Mouse (Mus musculus): Measurements from ENCODE around the gene Syap1. TPM values are rescaled to one million over a fixed set of nuclear protein-coding genes. Genes with fewer than 3 reads are reported as not detected.
"Not testable (repeated sequence)": the region's sequence is repeated elsewhere in the genome, so short reads cannot be mapped to it uniquely, and the experiment has no call there.

Syap1 gene
- 23.7 and 31.6 TPM in 2 replicates for polyA plus RNA-seq (2012; rRNA removed)

DNA sequence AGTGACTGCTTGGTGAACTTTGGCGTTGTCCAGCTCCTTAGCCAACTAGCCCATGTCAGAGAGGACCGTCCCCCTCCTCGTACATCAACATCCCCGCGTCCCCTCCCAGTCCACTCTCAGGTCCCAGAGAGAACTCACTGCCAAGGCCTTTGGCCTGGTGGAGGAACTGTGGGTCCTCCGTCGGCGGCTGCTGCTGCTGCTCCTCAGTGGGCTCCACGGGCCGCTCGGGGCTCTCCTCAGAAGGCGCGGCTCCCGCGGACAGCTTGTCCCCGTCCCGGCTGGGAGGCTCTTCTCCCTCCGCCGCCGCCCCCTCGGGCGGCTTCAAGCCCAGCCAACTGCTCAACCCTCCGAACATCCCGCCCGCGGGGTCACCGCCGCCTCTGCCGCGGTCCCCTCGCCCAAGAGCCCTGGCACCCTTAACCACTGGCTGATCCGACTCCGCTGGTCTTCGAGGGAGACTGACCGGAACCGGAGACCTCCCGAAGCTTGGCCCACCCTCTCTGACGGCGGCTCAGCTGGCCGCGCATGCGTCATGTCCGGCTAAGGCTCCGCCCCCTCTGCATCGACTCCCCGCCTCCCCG, at the start of gene Syap1:
Gene Syap1 (minus strand): TSS at position 517 of the 581 bp plus-strand sequence.
- DNase-seq (ENCODE audit: extremely low spot score in 1 of 2, low spot score in 1 of 2): peak; percentile 26 to 77

DNA sequence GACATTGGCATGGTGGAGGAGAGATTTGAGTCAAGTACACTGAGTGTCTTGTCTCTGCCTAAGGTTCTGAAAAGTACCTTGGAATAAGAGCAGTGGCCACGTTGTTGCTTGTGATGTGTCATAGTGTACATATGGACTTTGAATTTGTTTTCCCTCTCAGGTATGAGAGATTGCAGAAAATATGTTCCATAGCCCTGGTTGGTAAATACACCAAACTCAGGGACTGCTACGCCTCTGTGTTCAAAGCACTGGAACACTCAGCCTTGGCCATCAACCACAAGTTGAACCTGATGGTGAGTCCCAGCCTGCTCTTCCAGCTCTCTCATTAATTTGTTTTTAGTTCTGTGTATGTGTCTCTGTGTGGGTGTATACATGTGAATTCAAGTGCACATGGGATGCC, 43.2 kb upstream of the Syap1 start:
- DNase-seq (ENCODE audit: extremely low spot score in 1 of 2, low spot score in 1 of 2): no peak

DNA sequence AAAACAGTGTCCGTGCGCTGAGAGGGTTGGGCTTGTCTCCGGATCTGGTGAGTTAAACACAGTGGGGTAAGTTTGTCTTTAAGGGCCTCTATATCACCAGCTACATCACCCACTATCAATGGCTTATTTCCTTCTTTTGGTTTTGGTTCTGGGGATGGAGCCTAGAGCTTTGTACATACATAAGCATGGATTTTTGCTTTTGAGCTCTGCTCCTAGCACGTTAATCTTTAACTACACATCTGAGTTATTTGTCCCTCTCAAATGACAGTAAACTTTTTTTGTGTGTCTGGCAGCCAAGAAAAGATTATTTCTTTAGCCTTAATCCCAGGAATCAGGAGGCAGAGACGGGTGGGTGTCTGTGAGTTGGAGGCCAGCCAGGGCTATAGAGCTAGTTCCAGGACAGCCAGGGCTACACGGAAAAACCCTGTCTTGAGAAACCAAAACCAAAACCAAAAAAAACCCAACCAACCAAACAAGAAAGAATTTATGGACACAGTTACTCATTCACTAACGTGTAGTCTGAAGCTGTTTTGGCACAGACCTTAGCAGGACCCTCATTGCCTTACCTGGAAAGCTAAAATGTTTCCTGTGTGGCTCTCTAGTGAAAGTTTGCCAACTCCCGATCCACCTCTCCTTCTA, 33.4 kb upstream of the Syap1 start:
- no peak for DNase-seq (ENCODE audit: extremely low spot score in 1 of 2, low spot score in 1 of 2)

DNA sequence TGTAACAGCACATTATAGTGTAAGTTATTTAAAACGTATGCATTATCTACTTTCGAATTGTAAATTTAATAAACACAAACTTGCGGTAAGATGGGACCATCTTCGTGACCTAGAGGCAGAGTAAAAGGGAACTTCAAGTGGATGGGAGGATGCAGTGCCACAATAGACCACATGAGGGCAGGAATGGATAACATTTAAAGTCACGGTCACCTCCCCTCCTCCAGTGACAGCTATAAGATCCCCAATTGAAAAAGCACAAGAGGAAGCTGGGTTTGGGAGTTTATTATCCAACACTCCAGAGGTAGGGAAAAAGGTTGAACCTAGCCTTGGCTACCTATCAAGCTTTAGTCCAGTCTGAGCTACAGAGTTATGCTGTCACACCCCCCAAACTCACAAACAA, 27.4 kb upstream of the Syap1 start:
- peak; percentile 12 to 76 for DNase-seq (ENCODE audit: extremely low spot score in 1 of 2, low spot score in 1 of 2)

DNA sequence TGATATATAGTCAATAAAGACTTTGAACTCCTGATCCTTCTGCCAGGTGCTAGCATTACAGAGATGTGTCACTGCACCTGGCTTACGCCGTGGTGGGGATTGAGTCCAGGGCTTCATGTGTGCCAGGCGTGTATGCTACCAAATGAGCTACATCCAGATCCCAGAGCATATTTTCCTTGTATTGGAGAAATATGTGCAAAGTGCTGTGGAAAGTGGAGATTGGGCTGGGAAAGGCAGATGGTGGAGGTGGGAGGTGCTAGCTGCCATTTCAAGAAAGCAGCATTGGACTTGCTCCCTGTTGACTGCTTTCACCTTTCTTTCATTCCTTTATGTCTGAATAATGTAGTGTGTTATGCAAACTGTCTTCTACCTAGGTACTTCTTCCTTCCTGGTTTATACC, 25.4 kb upstream of the Syap1 start:
- DNase-seq (ENCODE audit: extremely low spot score in 1 of 2, low spot score in 1 of 2): peak in 1 of 2 experiments; percentile 9

DNA sequence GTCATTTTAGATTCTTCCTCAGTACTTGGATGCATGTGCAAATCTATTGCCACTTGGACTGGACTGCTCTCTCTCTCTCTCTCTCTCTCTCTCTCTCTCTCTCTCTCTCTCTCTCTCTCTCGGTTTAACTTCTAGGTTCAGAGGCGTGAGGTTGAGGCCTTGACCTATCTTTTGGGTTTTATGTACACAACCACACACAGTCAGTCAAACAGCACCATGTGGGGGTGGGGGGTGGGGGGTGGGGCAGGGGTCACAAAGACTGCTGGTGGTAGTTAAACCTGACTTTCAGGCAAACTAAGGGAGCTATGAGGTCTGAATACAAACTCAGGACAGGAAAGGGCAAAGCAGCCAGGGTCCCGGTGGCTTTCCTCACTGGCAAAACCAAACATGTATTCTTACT, 19.3 kb upstream of the Syap1 start:
- DNase-seq (ENCODE audit: extremely low spot score in 1 of 2, low spot score in 1 of 2): no peak

DNA sequence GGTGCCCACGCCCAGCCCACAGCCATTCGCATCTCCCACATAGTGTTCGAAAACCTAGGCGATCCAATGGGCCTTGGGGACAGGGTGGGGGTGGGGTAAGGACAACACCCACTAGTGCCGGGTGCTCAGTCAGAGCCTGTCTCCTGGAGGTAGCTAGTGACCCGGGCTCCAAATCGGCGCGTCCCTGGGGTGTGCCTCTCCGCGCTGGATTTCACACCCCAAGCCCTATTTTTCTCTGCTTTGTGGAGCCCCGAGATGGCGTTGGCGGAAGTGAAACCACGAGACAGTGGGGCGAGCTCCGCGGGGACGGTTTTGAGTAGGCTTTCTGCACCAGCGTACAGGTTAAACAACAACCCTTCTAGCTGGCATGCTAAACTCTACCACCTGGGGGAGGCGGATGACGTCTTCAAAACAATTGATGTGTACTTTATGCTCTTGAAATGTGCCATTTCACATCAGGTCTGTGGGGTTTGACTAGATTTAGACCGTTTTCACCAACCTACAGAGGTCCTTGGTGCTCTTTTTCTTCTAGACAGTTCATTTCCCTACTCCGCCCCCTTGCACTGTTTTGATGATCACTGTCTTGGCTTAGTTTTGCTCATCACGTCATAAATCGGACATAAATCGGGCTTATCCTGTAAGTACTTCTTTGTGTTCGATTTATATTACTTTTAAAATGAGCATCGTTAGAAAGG, 13.9 kb upstream of the Syap1 start:
- DNase-seq (ENCODE audit: extremely low spot score in 1 of 2, low spot score in 1 of 2): peak; percentile 28 to 57

DNA sequence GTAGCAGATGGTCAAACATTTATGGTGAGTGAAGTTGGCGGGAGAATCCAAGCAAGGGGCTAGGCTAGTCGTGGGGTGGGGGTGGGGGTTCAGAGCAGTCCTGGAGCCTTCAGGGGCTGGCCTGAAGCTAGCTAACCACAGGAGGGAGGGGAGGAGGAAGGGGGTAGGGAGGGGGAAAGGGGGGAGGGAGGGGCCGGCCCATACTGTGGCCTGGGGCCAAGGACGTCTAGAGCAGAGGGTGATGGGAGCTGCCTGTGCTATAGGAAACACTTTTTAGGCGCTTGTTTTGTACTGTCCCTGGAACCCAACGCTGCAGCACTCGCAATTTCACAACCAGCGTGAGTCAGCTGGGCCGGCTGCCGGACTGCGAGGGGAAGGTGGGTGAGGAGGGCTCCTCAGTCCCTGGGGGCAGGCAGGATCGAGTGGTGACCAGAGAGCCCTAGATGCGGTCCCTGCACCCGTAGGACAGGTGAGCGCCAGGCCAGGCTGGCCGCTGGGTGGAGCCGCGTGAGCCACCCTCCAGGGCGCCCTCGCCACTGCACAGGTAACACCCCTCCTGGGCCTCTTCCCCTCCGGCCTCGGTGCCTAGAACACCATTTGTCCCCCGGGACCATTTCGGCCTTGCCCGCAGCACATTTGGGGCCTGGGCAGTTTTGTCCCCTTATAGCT, 13.3 kb upstream of the Syap1 start:
- DNase-seq (ENCODE audit: extremely low spot score in 1 of 2, low spot score in 1 of 2): peak in 1 of 2 experiments; percentile 20

DNA sequence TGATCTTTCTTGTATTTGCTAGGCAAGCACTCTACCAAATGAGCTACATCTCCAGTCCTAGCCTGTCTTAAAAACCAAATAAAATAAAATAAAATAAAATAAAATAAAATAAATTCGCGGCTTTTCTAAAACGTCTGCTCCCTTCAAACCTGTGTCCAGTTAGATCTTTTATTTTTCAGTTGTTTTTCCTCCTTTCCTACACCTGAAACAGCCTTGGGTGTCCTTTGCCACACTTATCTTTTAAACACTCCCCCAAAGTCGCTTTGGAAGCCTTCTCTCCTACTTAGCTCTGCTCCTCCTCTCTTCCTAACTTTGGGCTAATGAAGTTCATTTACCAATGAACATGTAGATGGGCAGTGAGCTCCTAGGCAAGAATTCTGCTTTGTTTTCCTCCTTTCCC, 12.7 kb upstream of the Syap1 start, which contains the start of gene Ctps2:
Gene Ctps2 (plus strand): TSS at position 301 of the 400 bp plus-strand sequence.
- no peak for DNase-seq (ENCODE audit: extremely low spot score in 1 of 2, low spot score in 1 of 2)

DNA sequence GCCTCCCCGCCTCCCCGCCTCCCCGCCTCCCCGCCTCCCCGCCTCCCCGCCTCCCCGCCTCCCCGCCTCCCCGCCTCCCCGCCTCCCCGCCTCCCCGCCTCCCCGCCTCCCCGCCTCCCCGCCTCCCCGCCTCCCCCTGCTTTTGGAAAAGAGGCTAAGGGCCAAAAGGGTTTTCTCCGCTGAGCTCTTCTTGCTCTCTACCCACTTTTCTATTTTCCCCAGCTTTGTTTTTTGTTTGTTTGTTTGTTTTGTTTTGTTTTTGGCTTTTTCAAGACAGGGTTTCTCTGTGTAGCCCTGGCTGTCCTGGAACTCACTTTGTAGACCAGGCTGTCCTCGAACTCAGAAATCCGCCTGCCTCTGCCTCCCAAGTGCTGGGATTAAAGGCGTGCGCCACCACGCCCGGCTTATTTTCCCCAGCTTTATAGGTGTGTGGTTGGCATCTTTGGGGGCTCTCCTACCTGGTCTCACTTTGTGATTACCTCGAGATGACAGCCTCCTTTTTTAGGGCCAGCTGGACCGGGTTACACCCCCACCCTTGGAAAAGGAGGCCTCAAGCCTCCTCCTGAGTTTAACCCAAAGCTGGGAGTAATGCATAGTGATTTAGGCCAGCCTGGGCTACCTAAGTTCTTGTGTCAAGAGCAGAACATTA, 452 bp upstream of the Syap1 start:
- DNase-seq (ENCODE audit: extremely low spot score in 1 of 2, low spot score in 1 of 2): not testable (repeated sequence)

DNA sequence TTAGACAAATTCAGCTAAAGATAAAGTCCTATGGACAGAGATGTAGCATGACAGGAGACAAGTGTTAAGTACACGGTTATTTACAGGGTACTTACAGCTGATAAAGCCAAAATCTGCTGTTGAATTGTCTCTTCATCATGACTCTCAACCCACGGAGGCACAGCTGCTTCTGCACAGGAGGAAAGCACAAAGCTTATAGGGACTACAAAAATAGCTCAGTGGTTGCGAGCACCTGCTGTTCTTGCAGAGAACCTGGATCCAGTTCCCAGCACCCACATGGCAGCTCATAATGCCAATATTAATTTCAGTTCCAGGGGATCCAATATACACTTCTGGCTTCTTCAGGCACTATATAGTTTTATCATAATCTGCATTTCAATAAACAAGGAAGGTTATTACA, 10.0 kb downstream of the Syap1 start:
- DNase-seq (ENCODE audit: extremely low spot score in 1 of 2, low spot score in 1 of 2): no peak

DNA sequence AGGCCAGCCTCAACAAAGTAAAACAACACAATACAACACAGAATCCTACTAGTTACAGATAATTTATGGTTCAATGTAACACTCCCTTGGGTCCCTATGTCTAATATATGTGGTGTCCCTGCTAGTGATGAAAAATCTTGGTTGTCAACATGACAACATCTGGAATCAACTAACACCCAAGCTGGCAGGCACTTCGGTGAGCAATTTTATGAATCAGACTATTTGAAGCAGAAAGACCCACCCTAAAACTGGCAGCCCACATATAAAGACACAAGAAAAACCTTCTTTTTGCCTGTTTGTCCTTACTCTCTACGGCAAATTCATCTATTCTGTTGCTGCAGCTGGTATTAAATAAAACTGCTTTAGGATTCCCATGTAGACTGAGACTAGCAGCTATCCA, 14.5 kb downstream of the Syap1 start:
- no peak for DNase-seq (ENCODE audit: extremely low spot score in 1 of 2, low spot score in 1 of 2)

DNA sequence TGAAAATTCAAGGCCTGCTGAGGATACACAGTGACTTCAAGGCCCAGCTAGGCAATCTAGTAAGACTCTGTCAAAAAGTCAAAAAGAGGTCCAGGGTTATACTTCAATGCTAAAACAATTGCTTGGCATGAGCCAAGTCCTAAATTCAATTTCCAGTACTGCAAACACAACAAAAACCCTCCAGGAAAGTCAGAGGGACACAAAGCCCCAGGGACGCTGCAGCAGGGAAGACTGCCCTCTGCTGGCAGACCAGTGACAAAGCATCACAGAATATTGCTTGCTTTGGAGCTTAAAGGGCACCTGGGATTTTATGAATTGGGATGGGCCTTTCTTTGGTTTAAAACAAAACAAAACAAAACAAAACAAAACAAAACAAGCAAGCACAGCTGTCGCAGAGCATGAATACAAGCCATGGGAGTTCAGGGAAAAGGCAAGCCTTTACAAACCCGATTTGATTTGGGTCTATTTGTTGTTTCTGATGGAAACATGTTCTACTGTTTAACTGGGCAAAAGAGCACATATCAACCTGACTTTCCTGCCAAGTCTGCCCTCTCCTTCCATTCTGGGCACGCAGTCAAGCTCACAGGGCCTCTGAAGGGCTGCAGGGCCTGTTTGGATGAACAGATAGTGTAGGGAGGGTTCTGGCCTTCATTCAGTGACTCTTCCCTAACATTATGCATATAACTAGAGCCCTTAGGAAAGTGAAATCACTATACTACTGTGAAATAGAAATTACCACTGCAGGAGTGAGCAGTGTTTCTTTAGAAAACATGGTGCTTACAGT, 16.3 kb downstream of the Syap1 start:
- peak in 1 of 2 experiments; percentile 5 for DNase-seq (ENCODE audit: extremely low spot score in 1 of 2, low spot score in 1 of 2)

DNA sequence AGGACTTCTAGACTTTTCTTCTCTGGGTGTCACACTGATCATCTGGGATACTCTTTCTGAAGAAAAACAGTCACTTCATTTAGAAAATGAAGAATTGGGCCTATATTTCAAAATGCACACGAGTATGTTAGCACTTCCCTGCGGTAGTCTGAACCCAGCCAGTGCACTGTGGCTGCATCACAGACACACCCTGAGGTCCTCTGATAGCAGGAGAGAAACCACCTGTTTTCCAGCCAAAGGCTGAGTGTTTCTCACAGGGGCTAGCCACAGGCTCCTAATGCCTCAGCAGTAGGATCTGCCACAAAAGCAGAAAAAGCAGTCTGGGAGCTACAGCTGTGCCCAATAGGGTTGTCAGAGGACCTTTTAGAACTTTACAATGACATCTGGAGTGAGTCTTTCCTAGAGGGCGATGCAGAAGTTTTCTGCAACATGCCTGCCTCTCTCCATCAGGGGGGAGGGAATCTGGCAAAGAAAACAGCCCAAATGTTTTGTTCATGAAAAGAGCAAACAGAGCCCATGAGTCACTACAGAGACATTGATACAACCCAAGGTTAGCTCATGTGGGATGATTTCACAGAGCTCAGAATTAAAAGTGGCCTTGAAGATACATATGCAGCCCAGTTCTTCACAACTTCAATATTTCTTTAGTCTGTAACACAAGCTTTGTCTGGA, 19.8 kb downstream of the Syap1 start:
- no peak for DNase-seq (ENCODE audit: extremely low spot score in 1 of 2, low spot score in 1 of 2)

DNA sequence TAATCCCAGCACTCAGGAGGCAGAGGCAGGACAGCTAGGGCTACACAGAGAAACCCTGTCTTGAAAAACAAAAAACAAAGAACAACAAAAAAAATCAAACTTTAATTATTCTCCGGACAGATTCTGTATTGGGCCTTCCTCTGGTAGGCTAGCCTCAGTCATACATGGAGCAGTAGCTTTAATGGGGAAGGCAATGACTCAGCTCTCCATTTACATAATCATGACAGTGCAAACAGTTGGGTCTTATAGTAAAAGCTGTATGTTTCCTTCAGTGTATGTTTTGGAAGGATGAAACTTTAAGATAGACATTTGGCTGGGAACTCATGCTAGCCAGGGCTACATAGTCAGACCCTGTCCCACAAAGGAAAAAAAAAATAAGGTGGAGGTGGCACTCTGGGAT, 39.6 kb downstream of the Syap1 start:
- no peak for DNase-seq (ENCODE audit: extremely low spot score in 1 of 2, low spot score in 1 of 2)

DNA sequence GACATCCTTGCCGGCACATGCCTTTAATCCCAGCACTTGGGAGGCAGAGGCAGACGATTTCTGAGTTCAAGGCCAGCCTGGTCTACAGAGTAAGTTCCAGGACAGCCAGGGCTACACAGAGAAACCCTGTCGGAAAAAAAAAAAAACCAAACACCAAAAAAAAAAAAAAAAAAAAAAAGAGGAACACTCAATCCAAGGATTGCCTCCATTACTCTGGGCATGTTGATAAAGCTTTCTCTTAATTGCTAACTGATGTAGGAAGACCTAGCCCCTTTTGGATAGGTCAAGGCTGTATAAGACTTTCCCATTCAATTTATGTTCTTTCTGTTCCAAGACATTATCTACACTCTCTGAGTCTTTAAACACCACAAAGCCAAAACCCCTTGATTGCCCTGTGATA, 42.7 kb downstream of the Syap1 start:
- no peak for DNase-seq (ENCODE audit: extremely low spot score in 1 of 2, low spot score in 1 of 2)

DNA sequence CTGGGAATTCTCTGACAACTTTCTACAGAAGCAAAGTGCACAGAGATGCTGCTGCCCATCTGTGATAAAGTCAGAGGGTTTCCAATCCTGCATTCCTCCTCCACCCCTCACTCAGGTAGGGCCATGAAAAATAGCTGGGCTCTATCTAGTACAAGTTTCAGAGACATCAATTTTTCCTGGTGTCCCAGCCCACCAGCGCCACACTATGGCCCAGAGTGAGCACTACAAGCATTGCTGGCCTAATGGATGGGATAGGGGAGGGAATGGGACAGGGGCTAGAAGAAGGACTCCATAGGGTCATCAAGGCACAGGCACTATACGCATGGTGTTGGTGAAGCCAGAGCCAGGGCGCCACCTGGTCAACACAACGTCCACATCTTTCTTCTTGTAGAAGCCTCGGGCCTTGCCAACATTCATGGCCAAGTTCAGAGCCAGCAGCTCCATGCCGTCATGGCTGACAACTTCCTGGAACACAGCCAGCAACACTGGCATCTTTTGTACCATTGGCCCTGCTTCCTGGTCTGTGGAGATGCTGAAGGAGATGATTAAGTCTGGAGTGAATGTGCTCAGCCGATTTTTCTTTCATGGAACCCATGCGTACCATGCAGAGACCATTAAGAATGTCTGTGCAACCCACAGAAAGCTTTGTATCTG, 43.7 kb downstream of the Syap1 start:
- DNase-seq (ENCODE audit: extremely low spot score in 1 of 2, low spot score in 1 of 2): no peak

DNA sequence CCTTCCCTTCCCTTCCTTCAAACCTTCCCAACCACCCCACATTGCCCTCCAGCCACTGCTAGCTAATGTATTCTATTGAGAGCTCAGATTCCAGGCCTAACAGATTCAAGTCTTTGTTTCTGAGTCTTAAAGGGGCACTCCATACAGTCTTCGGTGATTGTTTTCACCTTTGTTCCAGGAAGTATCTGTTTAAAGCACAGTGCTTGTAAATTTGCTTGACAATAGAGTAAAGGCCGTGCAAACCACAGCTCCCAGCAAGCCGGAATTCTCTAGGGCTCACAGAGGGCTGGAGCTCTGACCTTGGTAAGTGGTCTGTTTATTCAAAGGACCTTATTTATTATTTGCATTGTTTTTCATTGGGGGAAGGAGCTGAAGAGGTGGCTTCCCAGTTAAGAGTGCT, 56.1 kb downstream of the Syap1 start:
- no peak for DNase-seq (ENCODE audit: extremely low spot score in 1 of 2, low spot score in 1 of 2)

DNA sequence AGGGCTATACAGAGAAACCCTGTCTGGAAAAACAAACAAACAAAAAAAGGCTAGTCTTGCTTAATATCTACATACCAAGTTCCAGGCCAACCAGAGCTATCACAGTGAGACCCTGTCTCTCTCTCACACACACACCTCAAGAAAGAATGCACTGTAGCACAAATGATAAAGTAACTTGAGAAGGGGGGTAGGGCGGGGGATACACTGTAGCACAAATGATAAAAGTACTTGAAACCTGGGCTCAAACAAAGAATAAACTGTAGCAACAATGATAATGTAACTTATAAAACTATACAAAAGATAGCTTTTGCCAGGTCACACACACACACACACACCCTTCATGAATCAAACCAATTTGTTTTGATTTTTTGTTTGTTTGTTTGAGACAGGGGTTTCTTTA, 56.7 kb downstream of the Syap1 start:
- DNase-seq (ENCODE audit: extremely low spot score in 1 of 2, low spot score in 1 of 2): no peak

All from frontal cortex, adult 2 months (tissue).